Mouse (Mus musculus) Patski (cell line): ENCODE data around the gene Xlr3b. TPM values are rescaled to one million over a fixed set of nuclear protein-coding genes. Genes with fewer than 3 reads are reported as not detected.

Experiments
- polyA plus RNA-seq: library from polyadenylated mRNA; unstranded; gene quantifications from one replicate; pipeline ENCODE4 v1.2.3, GENCODE M21; 2021

The Xlr3b gene
- polyA plus RNA-seq, 1 experiment from 2014 or later, result not detected

Other genes starting within 250 kb of the Xlr3b start
- gene Zfp185, start 204.9 kb upstream of the Xlr3b start, polyA plus RNA-seq, result 15.8 TPM
- not detected for gene Pnma5, start 155.1 kb upstream of the Xlr3b start, polyA plus RNA-seq
- gene Pnma3, start 127.4 kb upstream of the Xlr3b start, polyA plus RNA-seq, result not detected
- gene Xlr4a, start 109.7 kb upstream of the Xlr3b start, polyA plus RNA-seq, result not detected
- gene Xlr3a, start 95.1 kb upstream of the Xlr3b start, polyA plus RNA-seq, result not detected
- gene Gm14685, start 75.2 kb upstream of the Xlr3b start, polyA plus RNA-seq, result not detected
- not detected for gene Xlr5b, start 43.4 kb upstream of the Xlr3b start, polyA plus RNA-seq
- not detected for gene DXBay18, start 42.8 kb upstream of the Xlr3b start, polyA plus RNA-seq
- gene Spin2d, start 15.2 kb upstream of the Xlr3b start, polyA plus RNA-seq, result not detected
- not detected for gene Xlr4b, start 22.1 kb downstream of the Xlr3b start, polyA plus RNA-seq
- gene F8a, start 36.1 kb downstream of the Xlr3b start, polyA plus RNA-seq, result 4.5 TPM
- gene Xlr4c, start 50.9 kb downstream of the Xlr3b start, polyA plus RNA-seq, result not detected
- gene Xlr3c, start 73.2 kb downstream of the Xlr3b start, polyA plus RNA-seq, result not detected
- not detected for gene Xlr5a, start 100.8 kb downstream of the Xlr3b start, polyA plus RNA-seq
- not detected for gene Xlr5c, start 100.8 kb downstream of the Xlr3b start, polyA plus RNA-seq
- gene Gm45015, start 144.6 kb downstream of the Xlr3b start, polyA plus RNA-seq, result not detected
- gene Zfp275, start 150.4 kb downstream of the Xlr3b start, polyA plus RNA-seq, result 12.3 TPM
- not detected for gene Gm18336, start 206.5 kb downstream of the Xlr3b start, polyA plus RNA-seq
- gene Zfp92, start 218.9 kb downstream of the Xlr3b start, polyA plus RNA-seq, result 0.01 TPM
- gene Trex2, start 243.1 kb downstream of the Xlr3b start, polyA plus RNA-seq, result not detected